Mouse (Mus musculus) liver, embryonic 15.5 days (tissue): Measurements from ENCODE around the gene Mark4. TPM values are rescaled to one million over a fixed set of nuclear protein-coding genes. Genes with fewer than 3 reads are reported as not detected.

Experiments used
- ATAC-seq: fragments of 200-750 bp; cut with Nextera tagmentation; 2 replicates; pipeline ENCODE4 v1.8.0; 2017; ENCODE audit warnings: moderate number of reproducible peaks, mild to moderate bottlenecking, moderate library complexity; ENCODE audit not compliant: insufficient read depth
- H3K27ac ChIP-seq: fragments of 300-500 bp; sonication (generic); replicated peaks from 2 replicates; pipeline ENCODE4 v1.5.1; 2015; ENCODE audit warnings: mild to moderate bottlenecking, inconsistent platforms
- H3K27me3 ChIP-seq: fragments of 300-500 bp; sonication (generic); 2 replicates; pipeline ENCODE4 v1.6.1; 2015; ENCODE audit warnings: mild to moderate bottlenecking, inconsistent platforms
- H3K36me3 ChIP-seq: fragments of 300-500 bp; sonication (generic); replicated peaks from 2 replicates; pipeline ENCODE4 v1.6.1; 2015; ENCODE audit warnings: moderate library complexity, mild to moderate bottlenecking, inconsistent platforms
- H3K4me1 ChIP-seq: fragments of 300-500 bp; sonication (generic); replicated peaks from 2 replicates; pipeline ENCODE4 v1.6.1; 2015; ENCODE audit warnings: inconsistent platforms
- H3K4me2 ChIP-seq: fragments of 300-500 bp; sonication (generic); 2 replicates; pipeline ENCODE4 v1.6.1; 2015; ENCODE audit warnings: moderate library complexity, mild to moderate bottlenecking, inconsistent platforms
- H3K4me3 ChIP-seq: fragments of 300-500 bp; sonication (generic); replicated peaks from 2 replicates; pipeline ENCODE4 v1.5.1; 2015; ENCODE audit warnings: mild to moderate bottlenecking, inconsistent platforms
- H3K9ac ChIP-seq: fragments of 300-500 bp; sonication (generic); 2 replicates; pipeline ENCODE4 v1.6.1; 2015; ENCODE audit warnings: moderate library complexity, mild to moderate bottlenecking, inconsistent platforms
- H3K9me3 ChIP-seq: fragments of 300-500 bp; sonication (generic); replicated peaks from 2 replicates; pipeline ENCODE4 v1.6.1; 2016; ENCODE audit warnings: inconsistent platforms
- WGBS: fragments of 180-500 bp; shearing (Covaris S2); methylation state at CpG from one replicate; pipeline ENCODE4 v1.1.7; 2015; ENCODE audit warnings: mixed read lengths; ENCODE audit not compliant: insufficient replicate concordance; 5-methylcytosine and 5-hydroxymethylcytosine counted together
- polyA plus RNA-seq: library from polyadenylated mRNA; unstranded; fragments of >200 nt; fragmentation: Nextera tagmentation; extraction: Ambion mirVana; gene quantifications from 2 replicates; pipeline ENCODE4 v1.2.1, GENCODE M21; 2015

The Mark4 gene
- polyA plus RNA-seq, 1 experiment from 2014 or later, result 1.2 TPM

DNA sequence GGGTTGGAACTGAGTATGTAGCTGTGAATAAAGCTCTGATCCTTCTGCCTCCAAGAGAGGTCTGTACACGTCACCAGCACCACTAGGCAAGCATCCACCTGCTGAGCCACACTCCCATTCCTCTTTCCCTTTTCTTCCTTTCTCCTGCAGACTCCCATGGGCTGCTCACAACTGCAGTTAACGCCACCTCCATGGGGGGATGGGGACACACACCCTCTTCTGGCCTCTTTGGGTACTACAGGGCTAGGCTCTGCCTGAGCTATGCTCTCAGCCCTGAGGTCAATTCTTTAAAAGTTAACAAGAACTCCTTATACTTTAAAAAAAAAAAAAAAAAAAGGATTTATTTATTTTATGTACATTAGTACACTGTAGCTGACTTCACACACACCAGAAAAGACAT lies 26.1 kb downstream of the Mark4 start:
- H3K4me2 ChIP-seq, result no peak overlapping the region
- H3K36me3 ChIP-seq, result peaks cover 69% of the 10 kb centered on the region
- H3K9me3 ChIP-seq, result no peaks in the 10 kb centered on the region
- 86% methylated on average over 2 of the region's 2 CpGs for WGBS
- no peak overlapping the region for H3K4me3 ChIP-seq
- H3K9ac ChIP-seq, result no peak overlapping the region
- H3K27ac ChIP-seq, result no peak overlapping the region
- no peak for ATAC-seq
- H3K4me1 ChIP-seq, result no peaks in the 10 kb centered on the region
- H3K27me3 ChIP-seq, result no peaks in the 10 kb centered on the region

GRCm38 (mm10) chr7:19430402-19430801 lies 28.2 kb downstream of the Mark4 start:
- Histone ChIP-seq H3K9me3 (no peaks in the 10 kb centered on the region), H3K4me1 (no peaks in the 10 kb centered on the region), H3K9ac (no peak overlapping the region), H3K27ac (no peak overlapping the region), H3K4me3 (no peak overlapping the region), H3K4me2 (no peak overlapping the region), H3K27me3 (no peaks in the 10 kb centered on the region), H3K36me3 (peaks cover 61% of the 10 kb centered on the region)
- WGBS, result 79% methylated on average over 6 of the region's 6 CpGs
- ATAC-seq, result no peak

DNA sequence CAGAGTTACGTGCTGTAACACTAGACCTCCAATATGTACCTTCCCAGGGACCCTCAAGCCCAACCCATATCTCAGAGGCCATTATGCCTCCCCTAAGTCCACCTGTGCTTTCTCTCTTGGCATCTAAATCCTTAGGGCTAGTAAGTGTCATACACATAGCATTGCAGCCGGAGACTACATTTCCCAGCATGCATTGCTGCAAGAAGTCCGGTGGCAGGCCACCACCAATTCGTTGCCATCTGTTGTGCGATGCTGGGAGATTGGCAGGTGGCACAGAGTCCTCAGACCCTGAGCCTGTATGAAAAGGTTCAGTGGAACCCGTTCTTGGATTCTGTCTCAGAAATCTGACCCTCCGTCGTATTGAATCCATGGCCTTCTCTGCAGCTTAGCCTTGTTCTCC lies 28.9 kb downstream of the Mark4 start:
- Histone ChIP-seq H3K36me3 (peaks cover 57% of the 10 kb centered on the region), H3K9ac (no peak overlapping the region), H3K9me3 (no peaks in the 10 kb centered on the region), H3K4me3 (no peak overlapping the region), H3K4me2 (no peak overlapping the region), H3K27me3 (no peaks in the 10 kb centered on the region), H3K27ac (no peak overlapping the region), H3K4me1 (no peaks in the 10 kb centered on the region)
- WGBS, result 74% methylated on average over 8 of the region's 8 CpGs
- no peak for ATAC-seq

DNA sequence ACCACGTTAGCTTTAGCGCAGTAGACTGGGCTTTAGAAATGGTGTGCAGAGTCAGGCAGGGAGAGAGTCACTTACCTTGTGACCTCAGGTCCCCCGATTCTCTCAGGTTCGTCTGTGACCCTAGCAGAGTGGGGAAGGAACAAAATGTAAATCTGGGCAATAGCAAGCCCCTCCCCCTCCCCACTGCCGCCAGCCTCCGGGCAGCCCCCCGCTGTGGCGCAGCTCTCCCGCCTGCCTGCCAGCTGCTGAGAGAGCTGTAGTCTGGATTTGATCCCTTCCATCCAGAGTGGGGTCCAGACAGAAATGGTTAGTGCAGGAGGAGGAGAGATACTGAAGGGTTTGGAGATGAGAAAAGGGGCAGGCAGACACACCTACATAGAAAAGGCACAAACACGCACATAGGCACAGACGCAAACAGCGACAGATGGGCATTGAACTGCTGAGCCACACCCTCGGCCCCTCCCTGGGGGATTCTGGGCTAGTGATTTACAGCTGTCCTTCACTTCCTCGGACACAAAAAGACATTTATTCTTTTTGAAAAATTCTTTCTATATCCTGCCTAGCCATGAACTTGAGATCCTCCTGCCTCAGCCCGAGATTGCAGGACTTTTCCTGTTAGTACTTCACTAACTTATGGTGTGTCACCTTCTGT lies 30.5 kb downstream of the Mark4 start:
- 75% methylated on average over 15 of the region's 15 CpGs for WGBS
- H3K27me3 ChIP-seq, result peaks cover 1% of the 10 kb centered on the region
- peaks cover 41% of the 10 kb centered on the region for H3K36me3 ChIP-seq
- H3K27ac ChIP-seq, result no peak overlapping the region
- H3K4me2 ChIP-seq, result no peak overlapping the region
- no peak overlapping the region for H3K9ac ChIP-seq
- H3K9me3 ChIP-seq, result no peaks in the 10 kb centered on the region
- no peak overlapping the region for H3K4me3 ChIP-seq
- ATAC-seq, result no peak
- no peaks in the 10 kb centered on the region for H3K4me1 ChIP-seq

- no peaks in the 10 kb centered on the region for H3K4me1 ChIP-seq
- no peak for ATAC-seq
- no peak overlapping the region for H3K9ac ChIP-seq
- peaks cover 29% of the 10 kb centered on the region for H3K36me3 ChIP-seq
- H3K27ac ChIP-seq, result no peak overlapping the region
- H3K9me3 ChIP-seq, result no peaks in the 10 kb centered on the region
- H3K27me3 ChIP-seq, result peaks cover 14% of the 10 kb centered on the region
- H3K4me3 ChIP-seq, result no peak overlapping the region
- H3K4me2 ChIP-seq, result no peak overlapping the region
- WGBS, result 73% methylated on average over 6 of the region's 6 CpGs
These were observed 31.7 kb downstream of the Mark4 start for GRCm38 (mm10) chr7:19426888-19427287.

DNA sequence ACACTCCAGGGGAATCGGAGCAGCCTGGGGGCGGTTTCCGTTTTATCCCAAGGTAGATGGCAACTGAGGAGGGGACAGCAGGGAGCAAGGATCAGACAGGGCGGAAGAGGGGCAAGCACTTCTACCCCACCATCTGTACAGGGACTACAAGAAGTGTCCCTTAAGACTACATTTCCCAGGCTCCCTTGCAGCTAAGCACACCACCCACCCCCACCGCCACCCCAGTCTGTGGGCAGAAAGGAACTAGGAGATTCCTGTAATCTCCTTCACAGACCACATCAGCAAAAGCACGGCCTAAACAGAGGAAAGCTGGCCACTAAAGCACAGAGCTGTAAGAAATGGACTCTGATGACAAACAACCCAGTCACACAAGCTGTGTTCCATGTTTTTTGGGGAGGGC lies 32.3 kb downstream of the Mark4 start:
- no peak overlapping the region for H3K27ac ChIP-seq
- H3K9ac ChIP-seq, result no peak overlapping the region
- peaks cover 19% of the 10 kb centered on the region for H3K27me3 ChIP-seq
- no peak overlapping the region for H3K4me2 ChIP-seq
- H3K4me3 ChIP-seq, result no peak overlapping the region
- ATAC-seq, result no peak
- peaks cover 23% of the 10 kb centered on the region for H3K36me3 ChIP-seq
- H3K9me3 ChIP-seq, result no peaks in the 10 kb centered on the region
- 62% methylated on average over 6 of the region's 6 CpGs for WGBS
- peaks cover 3% of the 10 kb centered on the region for H3K4me1 ChIP-seq

- Histone ChIP-seq H3K9me3 (no peaks in the 10 kb centered on the region), H3K4me2 (no peak overlapping the region), H3K27me3 (peaks cover 42% of the 10 kb centered on the region), H3K4me3 (no peak overlapping the region), H3K4me1 (peaks cover 16% of the 10 kb centered on the region), H3K36me3 (peaks cover 15% of the 10 kb centered on the region; the same call in 1 of the 2 replicates), H3K9ac (no peak overlapping the region), H3K27ac (no peak overlapping the region)
- WGBS, result 34% methylated on average over 4 of the region's 4 CpGs
- ATAC-seq, result no peak
These were observed 34.6 kb downstream of the Mark4 start for GRCm38 (mm10) chr7:19424051-19424450.

- Histone ChIP-seq H3K27ac (no peak overlapping the region), H3K9me3 (no peaks in the 10 kb centered on the region), H3K9ac (no peak overlapping the region), H3K4me2 (no peak overlapping the region), H3K27me3 (peaks cover 51% of the 10 kb centered on the region), H3K4me3 (no peak overlapping the region), H3K4me1 (peaks cover 16% of the 10 kb centered on the region), H3K36me3 (peaks cover 12% of the 10 kb centered on the region; the same call in 1 of the 2 replicates)
- ATAC-seq, result no peak
- 77% methylated on average over 3 of the region's 3 CpGs for WGBS
These were observed 35.5 kb downstream of the Mark4 start for GRCm38 (mm10) chr7:19423083-19423482.

DNA sequence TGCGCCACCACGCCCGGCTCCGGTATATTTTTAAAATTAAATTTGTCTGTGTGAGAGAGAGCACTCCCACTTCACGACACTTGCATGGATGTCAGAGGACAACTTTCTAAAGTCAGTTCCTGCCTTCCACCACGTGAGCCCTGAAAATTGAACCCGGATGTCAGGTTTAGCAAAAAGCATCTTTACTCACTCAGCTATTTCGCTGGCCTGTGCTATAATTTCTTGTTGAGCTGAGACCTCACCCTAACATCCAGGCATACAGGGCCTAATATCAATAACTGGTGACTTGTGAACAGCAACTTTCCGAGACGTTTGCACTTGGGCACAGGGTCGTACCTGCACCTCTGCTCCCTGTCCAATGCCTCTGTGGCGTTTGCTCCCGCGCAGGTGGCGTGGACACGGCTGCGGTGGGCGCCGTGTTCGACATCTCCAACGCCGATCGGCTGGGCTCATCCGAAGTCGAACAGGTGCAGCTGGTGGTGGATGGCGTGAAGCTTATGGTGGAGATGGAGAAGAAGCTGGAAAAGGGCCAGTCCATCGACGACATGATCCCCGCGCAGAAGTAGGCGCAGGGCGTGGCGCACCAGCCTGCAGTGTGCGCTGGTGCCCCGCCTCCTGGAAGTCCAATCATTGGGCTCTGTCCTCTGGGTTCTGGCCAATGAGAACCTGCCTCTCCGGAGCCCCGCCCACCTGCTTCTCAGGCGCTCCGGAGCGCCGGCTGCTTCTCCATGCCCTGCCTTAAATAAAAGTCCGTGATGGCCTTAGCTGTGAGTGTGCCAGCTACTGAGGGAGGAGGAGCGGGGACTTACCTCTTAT lies 37.6 kb downstream of the Mark4 start:
- WGBS, result 12% methylated on average over 43 of the region's 43 CpGs
- Histone ChIP-seq H3K4me1 (peaks cover 16% of the 10 kb centered on the region), H3K9ac (no peak overlapping the region), H3K4me2 (peak overlapping the region; percentile 65), H3K27ac (no peak overlapping the region), H3K27me3 (peaks cover 71% of the 10 kb centered on the region), H3K4me3 (peak overlapping the region; percentile 26), H3K9me3 (no peaks in the 10 kb centered on the region), H3K36me3 (0 out of 2 replicates have a peak, but pooled peaks cover 3% of the 10 kb centered on the region)
- peak; percentile 79 for ATAC-seq

GRCm38 (mm10) chr7:19420121-19420520 lies 38.5 kb downstream of the Mark4 start:
- Histone ChIP-seq H3K27me3 (peaks cover 79% of the 10 kb centered on the region), H3K9me3 (no peaks in the 10 kb centered on the region), H3K27ac (no peak overlapping the region), H3K4me3 (no peak overlapping the region), H3K4me2 (peak overlapping the region; percentile 15), H3K9ac (no peak overlapping the region), H3K4me1 (peaks cover 16% of the 10 kb centered on the region), H3K36me3 (no peaks in the 10 kb centered on the region)
- 6% methylated on average over 28 of the region's 28 CpGs for WGBS
- ATAC-seq, result no peak

- no peak overlapping the region for H3K4me3 ChIP-seq
- H3K36me3 ChIP-seq, result no peaks in the 10 kb centered on the region
- H3K4me1 ChIP-seq, result peaks cover 15% of the 10 kb centered on the region
- no peak overlapping the region for H3K9ac ChIP-seq
- WGBS, result 44% methylated on average over 15 of the region's 15 CpGs
- H3K4me2 ChIP-seq, result no peak overlapping the region
- ATAC-seq, result no peak
- H3K27me3 ChIP-seq, result peaks cover 70% of the 10 kb centered on the region
- H3K27ac ChIP-seq, result no peak overlapping the region
- H3K9me3 ChIP-seq, result no peaks in the 10 kb centered on the region
These were observed 42.0 kb downstream of the Mark4 start for GRCm38 (mm10) chr7:19416590-19416989.
